Mouse (Mus musculus) kidney, adult 18-20 months (tissue): Measurements from ENCODE around the gene Tbc1d7.
A peak's percentile ranks its signal among the peaks of the same experiment; 100 is the strongest.

Experiments used
- DNase-seq: peaks from one replicate; pipeline ENCODE4 v3.0.0; 2021

Tbc1d7 gene

GRCm38 (mm10) chr13:43193266-43193665, 22.0 kb upstream of the Tbc1d7 start:
- DNase-seq = no peak

GRCm38 (mm10) chr13:43191741-43192192, 20.5 kb upstream of the Tbc1d7 start:
- DNase-seq = no peak

GRCm38 (mm10) chr13:43191290-43191689, 20.0 kb upstream of the Tbc1d7 start:
- DNase-seq = no peak

GRCm38 (mm10) chr13:43187736-43188135, 16.4 kb upstream of the Tbc1d7 start:
- no peak for DNase-seq

- DNase-seq = no peak
Measured at GRCm38 (mm10) chr13:43183248-43184055, 12.2 kb upstream of the Tbc1d7 start.

GRCm38 (mm10) chr13:43182465-43183201, 11.3 kb upstream of the Tbc1d7 start:
- DNase-seq = peak; percentile 79

GRCm38 (mm10) chr13:43181104-43181503, 9.8 kb upstream of the Tbc1d7 start:
- no peak for DNase-seq

GRCm38 (mm10) chr13:43177317-43177716, 6.0 kb upstream of the Tbc1d7 start:
- DNase-seq = no peak

GRCm38 (mm10) chr13:43176676-43177075, 5.4 kb upstream of the Tbc1d7 start:
- no peak for DNase-seq

- peak; percentile 82 for DNase-seq
Measured at GRCm38 (mm10) chr13:43173262-43173661, 2.0 kb upstream of the Tbc1d7 start.

GRCm38 (mm10) chr13:43172036-43172713, 874 bp upstream of the Tbc1d7 start:
- DNase-seq = no peak

- no peak for DNase-seq
Measured at GRCm38 (mm10) chr13:43167721-43168120, 3.6 kb downstream of the Tbc1d7 start.

GRCm38 (mm10) chr13:43159429-43159828, 11.9 kb downstream of the Tbc1d7 start:
- peak; percentile 17 for DNase-seq

- DNase-seq = peak; percentile 14
Measured at GRCm38 (mm10) chr13:43158281-43158680, 13.0 kb downstream of the Tbc1d7 start.

- DNase-seq = no peak
Measured at GRCm38 (mm10) chr13:43157370-43157769, 13.9 kb downstream of the Tbc1d7 start.

GRCm38 (mm10) chr13:43152005-43152520, 19.2 kb downstream of the Tbc1d7 start:
- no peak for DNase-seq

GRCm38 (mm10) chr13:43149661-43150060, 21.6 kb downstream of the Tbc1d7 start:
- DNase-seq = no peak

GRCm38 (mm10) chr13:43148692-43149091, 22.6 kb downstream of the Tbc1d7 start:
- DNase-seq = no peak

- DNase-seq = peak; percentile 61
Measured at GRCm38 (mm10) chr13:43146515-43147258, 24.6 kb downstream of the Tbc1d7 start.

- no peak for DNase-seq
Measured at GRCm38 (mm10) chr13:43144720-43145418, 26.4 kb downstream of the Tbc1d7 start.

- no peak for DNase-seq
Measured at GRCm38 (mm10) chr13:43134468-43134867, 36.8 kb downstream of the Tbc1d7 start.

GRCm38 (mm10) chr13:43133400-43133799, 37.9 kb downstream of the Tbc1d7 start:
- no peak for DNase-seq
